Mouse (Mus musculus) spleen, adult 10 weeks (tissue): ENCODE data around the gene Rbp2. TPM values are rescaled to one million over a fixed set of nuclear protein-coding genes. Genes with fewer than 3 reads are reported as not detected.

Experiments used
- polyA plus RNA-seq: library from polyadenylated mRNA; stranded (reverse); fragments of 350-450 nt; fragmentation: Illumina TruSeq; extraction: RNeasy Lipid Tissue Mini Kit (QIAGEN cat#74804); gene quantifications from one replicate; pipeline ENCODE4 v1.2.3, GENCODE M21; 2015; ENCODE audit warnings: low replicate concordance; ENCODE audit not compliant: insufficient read depth

The Rbp2 gene
- polyA plus RNA-seq, result not detected

DNA sequence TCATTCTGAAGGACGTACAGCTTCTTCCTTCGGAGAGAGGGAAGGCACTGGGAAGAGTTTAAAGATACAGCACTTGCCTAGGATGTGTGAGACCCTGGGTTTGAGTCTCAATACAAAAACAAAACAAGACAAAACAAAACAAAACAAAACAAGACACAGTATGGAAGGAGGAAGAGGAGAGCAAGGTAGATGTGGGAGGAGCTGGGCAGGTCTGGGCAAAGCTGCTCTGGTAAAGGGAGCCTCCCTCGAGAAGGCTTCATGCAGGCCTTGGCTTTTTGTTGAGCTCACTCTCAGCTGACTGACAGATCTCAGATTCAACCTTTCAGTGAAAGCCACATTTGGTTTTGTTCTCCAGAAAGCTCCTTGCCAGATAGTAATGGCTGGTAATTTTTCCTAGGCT is at the start of gene Rbp2:
TSS of gene Rbp2 (plus strand) at position 301 of the 400 bp plus-strand sequence.

Other genes with a start within 250 kb of the Rbp2 start
- gene Nmnat3, start 198.7 kb upstream of the Rbp2 start, polyA plus RNA-seq, result 5.7 TPM
- gene Rbp1, start 63.2 kb upstream of the Rbp2 start, polyA plus RNA-seq, result 1.5 TPM
- 131 TPM for gene Copb2, start 77.6 kb downstream of the Rbp2 start, polyA plus RNA-seq
- 24.7 TPM for gene Mrps22, start 115.5 kb downstream of the Rbp2 start, polyA plus RNA-seq